Mouse (Mus musculus) neural tube, embryonic 12.5 days (tissue): ENCODE data around the gene Tex13b. TPM values are rescaled to one million over a fixed set of nuclear protein-coding genes. Genes with fewer than 3 reads are reported as not detected.

ENCODE experiments used
- polyA plus RNA-seq: library from polyadenylated mRNA; unstranded; fragments of >200 nt; fragmentation: Nextera tagmentation; extraction: Ambion mirVana; gene quantifications from 2 replicates; pipeline ENCODE4 v1.2.1, GENCODE M21; 2016

Tex13b gene
- polyA plus RNA-seq, 1 experiment from 2014 or later: not detected

Other genes with a start within 250 kb of the Tex13b start
- 133 and 134 TPM in 2 replicates for gene Tsc22d3, start 212.8 kb downstream of the Tex13b start, polyA plus RNA-seq
- 3.5 and 5.6 TPM in 2 replicates for gene Mid2, start 148.8 kb downstream of the Tex13b start, polyA plus RNA-seq
- gene Vsig1, start 94.2 kb upstream of the Tex13b start, polyA plus RNA-seq: not detected in 2 replicates
- gene Psmd10, start 143.3 kb upstream of the Tex13b start, polyA plus RNA-seq: 45.4 and 50.1 TPM in 2 replicates
- gene Atg4a, start 143.5 kb upstream of the Tex13b start, polyA plus RNA-seq: 13.2 and 18.2 TPM in 2 replicates